Mouse (Mus musculus): ENCODE data around the gene Nle1. TPM values are rescaled to one million over a fixed set of nuclear protein-coding genes. Genes with fewer than 3 reads are reported as not detected.
A peak's percentile ranks its signal among the peaks of the same experiment; 100 is the strongest.

The Nle1 gene
- polyA plus RNA-seq, 1 experiment from 2014 or later = 30.9 TPM

- H3K27me3 ChIP-seq (ENCODE audit: control insufficient read depth, insufficient read depth, low read length) = no peaks in the 10 kb centered on the region
- no peak overlapping the region for H3K27ac ChIP-seq (ENCODE audit: low read length)
- no peak overlapping the region; the same call in 1 of the 2 replicates for H3K9ac ChIP-seq (replicated peaks; ENCODE audit: low read depth, low read length)
- no peak overlapping the region for H3K4me3 ChIP-seq (ENCODE audit: low read depth, low read length)
- WGBS = 32% methylated on average over 10 of the region's 10 CpGs
- ATAC-seq (ENCODE audit: insufficient number of reproducible peaks, insufficient read depth, low FRiP score, low read depth) = no peak
- H3K36me3 ChIP-seq (ENCODE audit: control insufficient read depth, insufficient read depth, low read length) = no peaks in the 10 kb centered on the region
- H3K4me1 ChIP-seq (ENCODE audit: control insufficient read depth, insufficient read depth, low read length) = peaks cover 12% of the 10 kb centered on the region; the same call in 1 of the 2 replicates
- H3K9me3 ChIP-seq (ENCODE audit: control insufficient read depth, low read depth, low read length) = no peaks in the 10 kb centered on the region
- H3K4me2 ChIP-seq (replicated peaks; ENCODE audit: low read depth, low read length) = peak overlapping the region; percentile 78
These were observed 19.7 kb downstream of the Nle1 start for GRCm38 (mm10) chr11:82888491-82888946.

DNA sequence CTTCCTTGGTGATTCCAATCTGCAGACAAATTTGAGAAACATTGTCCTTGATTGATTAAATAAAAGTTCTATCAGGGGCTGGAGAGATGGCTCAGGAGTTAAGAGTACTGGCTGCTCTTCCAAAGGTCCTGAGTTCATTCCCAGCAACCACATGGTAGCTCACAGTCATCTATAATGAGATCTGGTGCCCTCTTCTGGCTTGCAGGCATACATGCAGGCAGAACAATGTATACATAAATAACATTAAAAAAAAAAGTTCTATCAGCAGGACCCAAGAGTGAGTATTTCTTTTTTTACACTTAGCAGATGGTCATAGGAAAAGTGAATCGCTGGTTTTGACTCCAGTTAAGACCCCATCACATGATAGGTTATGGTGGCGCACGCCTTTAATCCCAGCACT lies 21.7 kb downstream of the Nle1 start:
- Histone ChIP-seq H3K27ac (ENCODE audit: low read length) (no peak overlapping the region), H3K27me3 (ENCODE audit: control insufficient read depth, insufficient read depth, low read length) (no peaks in the 10 kb centered on the region), H3K9me3 (ENCODE audit: control insufficient read depth, low read depth, low read length) (no peaks in the 10 kb centered on the region), H3K9ac (replicated peaks; ENCODE audit: low read depth, low read length) (no peak overlapping the region), H3K4me3 (ENCODE audit: low read depth, low read length) (no peak overlapping the region), H3K4me2 (replicated peaks; ENCODE audit: low read depth, low read length) (no peak overlapping the region), H3K4me1 (ENCODE audit: control insufficient read depth, insufficient read depth, low read length) (peaks cover 12% of the 10 kb centered on the region; the same call in 1 of the 2 replicates), H3K36me3 (ENCODE audit: control insufficient read depth, insufficient read depth, low read length) (0 out of 2 replicates have a peak, but pooled peaks cover 5% of the 10 kb centered on the region)
- 81% methylated on average over 3 of the region's 3 CpGs for WGBS
- ATAC-seq (ENCODE audit: insufficient number of reproducible peaks, insufficient read depth, low FRiP score, low read depth) = no peak

- Histone ChIP-seq H3K4me3 (ENCODE audit: low read depth, low read length) (no peak overlapping the region), H3K36me3 (ENCODE audit: control insufficient read depth, insufficient read depth, low read length) (0 out of 2 replicates have a peak, but pooled peaks cover 5% of the 10 kb centered on the region), H3K27ac (ENCODE audit: low read length) (no peak overlapping the region), H3K4me1 (ENCODE audit: control insufficient read depth, insufficient read depth, low read length) (peaks cover under 1% of the 10 kb centered on the region; the same call in 1 of the 2 replicates), H3K27me3 (ENCODE audit: control insufficient read depth, insufficient read depth, low read length) (no peaks in the 10 kb centered on the region), H3K9me3 (ENCODE audit: control insufficient read depth, low read depth, low read length) (no peaks in the 10 kb centered on the region), H3K4me2 (replicated peaks; ENCODE audit: low read depth, low read length) (no peak overlapping the region), H3K9ac (replicated peaks; ENCODE audit: low read depth, low read length) (no peak overlapping the region)
- ATAC-seq (ENCODE audit: insufficient number of reproducible peaks, insufficient read depth, low FRiP score, low read depth) = no peak
- 65% methylated on average over 8 of the region's 8 CpGs for WGBS
These were observed 25.0 kb downstream of the Nle1 start for GRCm38 (mm10) chr11:82883180-82883579.

GRCm38 (mm10) chr11:82877726-82878344 lies 30.4 kb downstream of the Nle1 start:
- Histone ChIP-seq H3K27ac (ENCODE audit: low read length) (no peak overlapping the region), H3K9me3 (ENCODE audit: control insufficient read depth, low read depth, low read length) (no peaks in the 10 kb centered on the region), H3K9ac (replicated peaks; ENCODE audit: low read depth, low read length) (no peak overlapping the region), H3K36me3 (ENCODE audit: control insufficient read depth, insufficient read depth, low read length) (0 out of 2 replicates have a peak, but pooled peaks cover 5% of the 10 kb centered on the region), H3K4me1 (ENCODE audit: control insufficient read depth, insufficient read depth, low read length) (no peaks in the 10 kb centered on the region), H3K27me3 (ENCODE audit: control insufficient read depth, insufficient read depth, low read length) (no peaks in the 10 kb centered on the region), H3K4me2 (replicated peaks; ENCODE audit: low read depth, low read length) (no peak overlapping the region), H3K4me3 (ENCODE audit: low read depth, low read length) (no peak overlapping the region)
- ATAC-seq (ENCODE audit: insufficient number of reproducible peaks, insufficient read depth, low FRiP score, low read depth) = no peak
- WGBS = 81% methylated on average over 7 of the region's 7 CpGs

GRCm38 (mm10) chr11:82875631-82876030 lies 32.6 kb downstream of the Nle1 start:
- Histone ChIP-seq H3K27ac (ENCODE audit: low read length) (no peak overlapping the region), H3K9me3 (ENCODE audit: control insufficient read depth, low read depth, low read length) (no peaks in the 10 kb centered on the region), H3K9ac (replicated peaks; ENCODE audit: low read depth, low read length) (no peak overlapping the region), H3K27me3 (ENCODE audit: control insufficient read depth, insufficient read depth, low read length) (no peaks in the 10 kb centered on the region), H3K36me3 (ENCODE audit: control insufficient read depth, insufficient read depth, low read length) (no peaks in the 10 kb centered on the region), H3K4me1 (ENCODE audit: control insufficient read depth, insufficient read depth, low read length) (no peaks in the 10 kb centered on the region), H3K4me2 (replicated peaks; ENCODE audit: low read depth, low read length) (no peak overlapping the region), H3K4me3 (ENCODE audit: low read depth, low read length) (no peak overlapping the region)
- no peak for ATAC-seq (ENCODE audit: insufficient number of reproducible peaks, insufficient read depth, low FRiP score, low read depth)
- WGBS = 86% methylated on average over 5 of the region's 5 CpGs

GRCm38 (mm10) chr11:82874924-82875323 lies 33.3 kb downstream of the Nle1 start:
- WGBS = 43% methylated on average over 5 of the region's 5 CpGs
- H3K36me3 ChIP-seq (ENCODE audit: control insufficient read depth, insufficient read depth, low read length) = no peaks in the 10 kb centered on the region
- no peaks in the 10 kb centered on the region for H3K27me3 ChIP-seq (ENCODE audit: control insufficient read depth, insufficient read depth, low read length)
- no peak overlapping the region for H3K9ac ChIP-seq (replicated peaks; ENCODE audit: low read depth, low read length)
- ATAC-seq (ENCODE audit: insufficient number of reproducible peaks, insufficient read depth, low FRiP score, low read depth) = no peak
- H3K4me2 ChIP-seq (replicated peaks; ENCODE audit: low read depth, low read length) = no peak overlapping the region
- no peak overlapping the region for H3K4me3 ChIP-seq (ENCODE audit: low read depth, low read length)
- H3K9me3 ChIP-seq (ENCODE audit: control insufficient read depth, low read depth, low read length) = no peaks in the 10 kb centered on the region
- no peak overlapping the region for H3K27ac ChIP-seq (ENCODE audit: low read length)
- no peaks in the 10 kb centered on the region for H3K4me1 ChIP-seq (ENCODE audit: control insufficient read depth, insufficient read depth, low read length)

- H3K27ac ChIP-seq (ENCODE audit: low read length) = peak within 1 kb of the TSS; percentile 52; the same call in 1 of the 2 replicates
- no peaks in the 10 kb centered on the region for H3K9me3 ChIP-seq (ENCODE audit: control insufficient read depth, low read depth, low read length)
- H3K27me3 ChIP-seq (ENCODE audit: control insufficient read depth, insufficient read depth, low read length) = no peaks in the 10 kb centered on the region
- peak within 1 kb of the TSS; percentile 77 for H3K4me3 ChIP-seq (ENCODE audit: low read depth, low read length)
- WGBS = 1% methylated on average over 43 of the region's 43 CpGs
- peak; percentile 95 for ATAC-seq (ENCODE audit: insufficient number of reproducible peaks, insufficient read depth, low FRiP score, low read depth)
- no peaks in the 10 kb centered on the region for H3K36me3 ChIP-seq (ENCODE audit: control insufficient read depth, insufficient read depth, low read length)
- H3K4me2 ChIP-seq (replicated peaks; ENCODE audit: low read depth, low read length) = peak within 1 kb of the TSS; percentile 72
- H3K9ac ChIP-seq (replicated peaks; ENCODE audit: low read depth, low read length) = peak within 1 kb of the TSS; percentile 61
- H3K4me1 ChIP-seq (ENCODE audit: control insufficient read depth, insufficient read depth, low read length) = no peaks in the 10 kb centered on the region
These were observed 37.2 kb downstream of the Nle1 start, which contains the start of gene Rffl for GRCm38 (mm10) chr11:82871031-82871446. Gene Rffl (minus strand): TSS chr11:82871210.

GRCm38 (mm10) chr11:82870173-82871030 lies 37.8 kb downstream of the Nle1 start:
- 3% methylated on average over 36 of the region's 36 CpGs for WGBS

More at GRCm38 (mm10) chr11:82870173-82871030, 37.8 kb downstream of the Nle1 start:
- Histone ChIP-seq H3K9ac (replicated peaks; ENCODE audit: low read depth, low read length) (peak overlapping the region; percentile 61), H3K4me3 (ENCODE audit: low read depth, low read length) (peak overlapping the region; percentile 77), H3K4me1 (ENCODE audit: control insufficient read depth, insufficient read depth, low read length) (no peaks in the 10 kb centered on the region), H3K9me3 (ENCODE audit: control insufficient read depth, low read depth, low read length) (no peaks in the 10 kb centered on the region), H3K27me3 (ENCODE audit: control insufficient read depth, insufficient read depth, low read length) (no peaks in the 10 kb centered on the region), H3K27ac (ENCODE audit: low read length) (peak overlapping the region; percentile 52; the same call in 1 of the 2 replicates), H3K4me2 (replicated peaks; ENCODE audit: low read depth, low read length) (peak overlapping the region; percentile 72), H3K36me3 (ENCODE audit: control insufficient read depth, insufficient read depth, low read length) (no peaks in the 10 kb centered on the region)
- peak; percentile 43 for ATAC-seq (ENCODE audit: insufficient number of reproducible peaks, insufficient read depth, low FRiP score, low read depth)

Measured in stomach, embryonic 14.5 days (tissue).